Mouse (Mus musculus): Measurements from ENCODE around the gene Plce1.

DNA sequence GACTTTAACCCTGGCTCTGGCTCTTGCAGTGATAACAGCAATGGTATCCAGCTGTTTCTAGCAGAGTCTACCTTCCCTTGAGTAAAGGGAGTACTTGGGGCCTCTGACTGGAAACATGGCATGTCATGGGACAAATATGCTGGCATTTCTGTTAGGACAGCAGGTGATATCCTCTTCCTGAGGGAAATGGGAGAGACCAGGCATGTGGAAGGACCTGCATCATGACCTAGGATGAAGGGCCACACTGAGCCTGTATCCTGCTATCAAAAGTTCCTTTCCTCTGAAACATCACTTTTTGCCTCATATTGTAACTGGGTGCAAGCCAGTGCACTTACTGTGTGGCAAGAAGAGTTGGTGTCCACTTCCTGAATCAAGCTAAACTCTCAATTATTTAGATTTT is 85.2 kb downstream of the Plce1 start:
- TF ChIP-seq POLR2A (IDR thresholded peaks at IDR 0.05; ENCODE audit: borderline replicate concordance, low read depth, low read length) (no peak), CTCF (IDR thresholded peaks at IDR 0.05; ENCODE audit: low read depth, low read length) (no peak)
